Mouse (Mus musculus) fat pad, adult 2 months (tissue): ENCODE measurements around the gene Cdc14b.

Experiments used
- DNase-seq: peaks from one replicate; pipeline ENCODE4 v3.0.0-alpha.2; 2011; ENCODE audit warnings: low read depth, low spot score; ENCODE audit errors: extremely low read depth

The Cdc14b gene

DNA sequence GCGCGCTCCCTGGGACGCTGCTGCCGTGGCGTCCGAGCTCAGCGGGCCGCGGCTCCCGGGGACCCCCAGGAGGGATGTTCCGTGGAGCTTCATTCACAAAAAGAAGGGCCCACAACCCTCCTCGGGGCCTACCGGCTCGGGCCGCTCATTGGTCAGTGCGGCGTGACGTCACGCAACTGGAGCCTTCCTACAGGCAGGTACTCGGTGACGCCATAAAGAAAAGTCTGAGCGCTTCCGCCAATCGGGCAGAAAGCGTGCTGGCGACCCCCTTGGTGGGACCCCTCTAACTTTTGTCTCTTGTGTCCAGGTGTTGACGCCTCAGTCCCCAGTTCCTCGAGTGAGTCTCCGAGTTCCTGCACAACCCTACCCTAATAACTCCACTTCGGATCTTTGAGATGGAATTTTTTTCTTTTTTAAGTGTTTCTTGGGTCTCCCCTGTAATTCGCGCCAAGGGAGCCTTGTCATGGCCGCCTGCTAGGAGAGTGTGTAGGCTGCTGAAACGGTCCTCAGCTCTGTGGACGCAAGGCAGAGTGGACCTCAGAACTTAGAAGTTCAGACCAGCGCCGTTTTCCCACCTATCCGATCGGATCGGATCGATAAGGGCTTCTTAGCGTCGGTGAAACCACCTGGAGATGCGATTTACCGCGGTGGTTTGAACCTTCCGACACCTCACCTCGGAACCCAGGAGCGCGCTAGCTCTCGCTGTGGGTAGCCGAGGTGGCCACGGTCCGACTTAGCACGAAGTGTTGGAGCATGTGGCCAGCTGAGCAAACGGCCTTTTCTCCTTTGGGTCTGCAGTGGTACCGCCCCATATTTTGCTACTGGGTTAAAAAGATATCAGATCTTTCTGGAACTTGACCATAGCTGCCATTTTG, at the start of gene Cdc14b:
TSS of gene Cdc14b (minus strand) at position 412 of the 875 bp plus-strand sequence.
- DNase-seq, result no peak

DNA sequence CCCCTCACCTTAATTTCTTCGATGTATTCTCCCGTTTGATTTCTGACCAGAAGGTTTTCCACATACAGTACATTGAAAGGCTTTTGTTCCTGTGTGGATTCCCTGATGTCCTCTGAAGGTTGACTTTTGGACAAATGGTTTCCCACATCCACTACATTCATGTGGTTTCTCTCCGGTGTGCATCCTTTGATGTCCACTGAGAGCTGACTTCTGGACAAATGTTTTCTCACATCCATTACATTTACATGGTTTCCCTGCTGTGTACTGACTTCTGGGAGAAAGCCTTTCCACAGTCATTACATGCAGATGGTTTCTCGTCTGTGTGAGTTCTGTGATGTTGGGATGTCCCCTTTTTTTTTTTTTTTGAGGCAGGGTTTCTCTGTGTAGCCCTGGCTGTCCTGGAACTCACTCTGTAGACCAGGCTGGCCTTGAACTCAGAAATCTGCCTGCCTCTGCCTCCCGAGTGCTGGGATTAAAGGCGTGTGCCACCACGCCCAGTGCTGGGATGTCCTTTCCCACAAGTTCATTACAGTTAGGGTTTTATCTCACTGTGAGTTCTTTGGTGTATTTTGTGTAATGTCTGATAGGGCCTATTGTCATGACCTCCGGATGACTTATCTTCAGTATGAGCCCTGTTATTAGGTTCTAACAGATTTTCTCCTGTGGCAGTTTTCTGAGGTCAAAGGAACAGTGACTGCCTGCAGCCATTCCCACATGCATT, 47.6 kb upstream of the Cdc14b start:
- DNase-seq, result no peak

DNA sequence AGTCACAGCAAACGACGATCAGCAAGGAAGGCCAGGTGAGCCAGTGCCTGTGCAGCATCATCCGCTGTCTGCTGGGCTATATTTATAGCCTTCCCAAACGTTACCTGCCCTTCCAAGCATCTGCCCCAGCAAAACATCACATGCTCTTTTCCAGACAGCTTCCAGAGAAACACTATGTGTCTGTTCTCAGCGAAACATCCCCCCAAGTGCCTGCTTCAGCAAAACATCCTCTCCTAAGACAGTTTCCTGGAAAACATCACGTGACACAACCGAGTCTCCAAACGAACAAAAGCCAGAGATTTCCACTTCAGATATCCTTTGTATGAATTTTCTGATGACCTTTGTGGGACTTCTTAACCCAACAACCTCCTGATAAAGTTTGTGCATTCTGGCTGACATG, 45.2 kb upstream of the Cdc14b start:
- DNase-seq, result no peak

DNA sequence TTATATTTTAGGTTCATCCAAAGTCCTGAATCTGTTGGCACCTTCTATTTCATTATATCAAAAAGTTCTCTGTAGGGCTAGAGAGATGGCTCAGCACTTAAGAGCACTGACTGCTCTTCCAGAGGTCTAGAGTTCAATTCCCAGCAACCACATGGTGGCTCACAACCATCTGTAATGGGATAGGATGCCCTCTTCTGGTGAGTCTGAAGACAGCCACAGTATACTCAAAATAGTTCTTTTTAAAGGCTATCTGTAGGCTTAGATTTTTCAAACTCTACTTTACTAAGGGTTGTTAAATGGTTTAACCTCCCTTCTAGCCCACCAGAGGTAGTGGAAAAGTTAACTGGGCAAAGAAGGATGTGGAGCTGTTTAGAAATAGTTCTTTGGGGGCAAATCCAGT, 44.7 kb upstream of the Cdc14b start:
- no peak for DNase-seq

DNA sequence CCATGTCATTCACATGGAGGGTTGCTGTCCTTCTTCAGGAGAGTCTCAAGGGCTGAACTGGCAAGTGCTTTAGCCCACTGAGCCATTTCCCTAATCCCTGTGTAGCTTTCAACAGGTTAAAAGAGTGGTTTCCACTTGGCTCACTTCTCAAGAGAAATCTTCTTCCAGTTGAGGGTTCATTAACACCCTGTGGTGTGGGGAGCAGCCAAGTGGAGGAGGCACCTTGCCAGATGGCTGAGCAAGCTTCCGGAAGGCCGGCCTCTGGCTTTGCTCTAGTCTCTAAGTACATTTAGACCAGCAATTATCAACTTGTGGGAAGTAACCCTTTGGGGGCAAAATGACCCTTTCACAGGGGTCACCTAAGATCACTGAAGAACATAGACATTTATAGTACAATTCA, 43.3 kb upstream of the Cdc14b start:
- DNase-seq, result no peak

DNA sequence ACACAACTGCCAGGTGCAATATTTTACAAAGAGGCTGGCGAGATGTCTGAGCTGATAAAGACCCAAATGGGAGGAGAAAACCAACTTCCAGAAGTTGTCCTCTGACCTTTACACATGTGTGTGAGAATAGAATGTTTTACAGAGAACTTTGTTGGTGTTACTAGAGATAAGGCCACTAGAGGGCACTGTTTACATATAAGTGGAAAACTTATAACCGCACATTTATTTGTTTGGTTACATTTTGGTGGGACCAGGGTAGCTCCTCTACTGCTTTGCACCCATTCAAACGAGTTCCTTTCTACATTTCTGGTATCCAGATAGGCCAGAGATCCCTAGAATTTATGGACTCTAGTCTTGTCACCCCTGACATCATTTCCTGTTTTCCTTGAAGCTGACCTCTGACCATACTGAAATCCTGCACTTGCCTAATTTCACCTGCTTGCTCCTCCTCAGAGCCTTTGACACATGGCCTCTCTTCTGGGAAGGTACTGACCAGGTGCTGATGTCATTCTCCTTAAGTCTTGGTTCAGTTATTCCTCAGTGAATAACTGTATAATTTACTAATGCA, 40.5 kb upstream of the Cdc14b start:
- DNase-seq, result no peak

DNA sequence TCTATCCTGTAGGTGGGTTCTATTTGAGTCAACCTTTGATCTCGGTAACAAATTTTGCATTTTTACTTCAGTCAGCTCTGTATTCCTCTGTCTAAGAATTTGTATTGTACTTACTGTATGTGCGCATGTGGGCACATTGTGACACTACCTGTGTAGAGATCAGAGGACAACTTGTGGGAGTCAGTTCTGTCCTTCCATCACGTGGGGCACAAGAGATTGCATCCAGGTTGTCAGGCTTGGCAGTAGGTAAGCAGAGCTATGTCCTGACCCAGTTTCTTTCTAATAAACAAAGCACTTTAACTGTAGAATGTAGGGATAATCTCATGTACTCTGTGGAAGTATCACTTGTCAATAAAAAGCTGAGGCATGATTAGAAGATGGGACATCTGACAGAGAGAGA, 39.0 kb upstream of the Cdc14b start:
- no peak for DNase-seq

DNA sequence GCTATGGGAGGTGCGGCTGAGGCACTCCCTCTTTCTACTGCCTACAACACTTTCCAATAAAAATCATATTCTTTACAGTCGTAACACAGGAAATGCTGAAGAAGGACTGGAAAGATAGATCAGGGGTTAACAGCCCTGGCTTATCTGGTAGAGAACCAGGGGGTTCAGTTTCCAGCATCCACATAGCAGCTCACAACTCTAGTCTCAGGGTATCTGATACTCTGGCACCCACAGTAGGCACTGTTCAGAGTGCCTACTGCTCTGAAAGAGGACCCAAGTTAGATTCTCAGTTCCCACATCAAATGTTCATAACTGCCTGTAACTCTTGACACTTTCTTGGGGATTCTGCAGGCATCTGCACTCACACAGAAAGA, 37.8 kb upstream of the Cdc14b start:
- DNase-seq, result no peak

DNA sequence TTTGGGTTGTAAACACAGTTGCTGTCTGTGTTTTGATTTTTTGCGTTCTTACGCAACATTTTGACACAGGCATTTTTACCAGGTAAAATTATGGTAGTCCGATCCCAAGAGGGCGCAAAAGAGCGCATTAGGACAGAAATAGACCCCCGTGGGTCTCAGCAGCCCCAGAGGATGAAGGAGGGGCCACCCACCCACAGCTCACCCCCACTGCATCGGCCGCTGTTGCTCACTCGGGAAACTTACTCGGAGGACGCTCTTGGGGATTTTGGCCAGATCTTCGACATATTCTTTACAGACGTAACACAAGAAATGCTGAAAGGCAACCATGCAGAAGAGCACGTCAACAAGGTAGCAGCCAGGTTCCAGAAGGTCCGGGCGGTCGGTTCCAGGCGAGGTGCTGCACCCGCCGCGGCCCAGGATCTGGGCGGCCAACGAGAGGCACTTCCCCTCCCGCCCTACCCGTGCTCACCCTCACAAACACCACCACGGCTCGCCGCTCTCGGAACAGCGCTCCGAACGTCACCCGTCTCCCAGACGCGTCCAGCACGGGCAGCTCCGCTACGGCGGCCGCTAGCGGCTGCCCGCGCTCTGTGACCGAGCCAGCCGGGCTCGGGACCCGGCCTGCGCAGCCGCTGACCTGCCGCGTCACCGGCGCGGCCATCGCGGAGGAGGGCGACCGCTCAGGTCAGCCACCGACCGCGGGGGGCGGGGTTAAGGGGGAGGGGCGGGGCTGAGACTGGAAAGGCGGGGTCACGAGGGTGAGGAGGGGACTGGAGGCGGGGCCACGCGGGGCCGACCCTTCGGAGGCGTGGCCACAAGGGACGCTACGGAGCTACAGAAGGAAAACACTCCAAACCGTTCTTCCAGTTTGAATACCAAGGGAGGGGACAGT, 37.2 kb upstream of the Cdc14b start, which contains the start of gene Aaed1:
TSS of gene Aaed1 (minus strand) at position 687 of the 892 bp plus-strand sequence.
- DNase-seq, result no peak

DNA sequence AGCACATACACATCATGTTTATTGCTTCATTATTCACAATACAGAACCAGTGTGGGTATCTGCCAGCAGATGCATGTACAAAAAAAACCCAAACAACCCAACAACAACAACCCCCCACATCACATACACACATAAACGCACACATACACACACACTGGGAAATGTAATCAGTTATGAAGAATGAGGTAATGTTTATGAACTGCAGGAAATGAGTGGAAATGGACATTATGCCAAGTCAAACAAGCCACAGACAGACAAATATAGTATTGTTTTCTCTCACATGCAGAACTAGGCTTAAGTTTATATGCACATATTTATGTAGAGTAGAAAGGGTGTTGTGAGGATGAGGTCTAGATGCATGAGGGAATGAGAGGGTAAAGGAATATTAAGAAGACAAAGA, 36.2 kb upstream of the Cdc14b start:
- no peak for DNase-seq

DNA sequence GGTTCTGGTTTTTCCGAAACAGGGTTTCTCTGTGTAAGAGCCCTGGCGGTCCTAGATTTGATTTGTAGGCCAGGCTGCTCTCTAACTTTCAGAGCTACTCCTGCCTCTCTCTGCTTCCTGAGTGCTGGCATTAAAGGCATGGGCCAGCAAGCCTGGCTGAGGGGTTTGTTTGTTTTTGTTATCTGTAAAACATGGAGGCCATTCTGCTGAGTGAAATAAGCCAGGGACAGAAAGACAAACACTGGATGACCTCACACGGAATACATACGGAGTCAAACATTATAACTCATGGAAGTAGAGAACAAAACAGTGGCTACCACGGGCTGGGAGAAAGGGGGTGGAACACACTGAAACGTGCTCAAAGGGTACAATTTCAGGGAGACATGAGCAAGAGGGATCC, 35.5 kb upstream of the Cdc14b start:
- DNase-seq, result no peak

DNA sequence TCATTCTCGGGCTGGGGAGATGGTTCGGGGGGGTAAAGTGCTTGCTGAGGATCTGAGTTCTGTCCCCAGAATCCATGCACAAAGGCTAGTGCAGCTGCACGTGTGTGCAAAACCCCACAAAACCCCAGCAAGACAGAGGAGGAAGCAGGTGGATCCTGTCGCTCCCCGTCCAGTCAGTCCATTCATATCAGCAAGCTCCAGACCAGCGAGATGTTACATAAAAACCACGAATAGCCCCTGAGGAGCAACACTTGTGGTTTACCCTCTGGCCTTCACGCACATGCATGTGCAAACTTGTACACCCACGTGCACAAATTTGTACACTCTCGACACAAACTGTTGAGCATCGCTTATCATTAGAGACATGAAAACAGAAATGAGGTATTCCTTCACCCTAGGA, 34.8 kb upstream of the Cdc14b start:
- no peak for DNase-seq

DNA sequence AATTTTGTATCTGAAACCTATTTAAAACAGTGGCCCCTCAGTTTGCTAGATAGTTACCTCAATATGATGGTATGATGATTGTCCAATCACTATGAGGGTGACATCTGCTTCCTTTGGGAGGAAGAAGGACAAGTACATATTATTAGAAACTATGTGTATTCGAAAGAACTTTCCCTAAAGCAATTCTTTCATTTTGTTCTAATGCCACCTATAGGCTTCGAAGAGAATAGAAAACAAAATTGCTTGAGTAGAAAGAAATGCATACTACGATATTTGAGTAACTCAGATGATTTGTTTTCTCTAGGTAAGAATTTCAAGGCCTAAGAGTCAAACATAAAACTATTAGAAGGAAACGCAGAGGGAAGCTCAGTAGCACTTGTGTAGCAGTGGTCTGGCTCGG, 33.9 kb upstream of the Cdc14b start:
- DNase-seq, result no peak

DNA sequence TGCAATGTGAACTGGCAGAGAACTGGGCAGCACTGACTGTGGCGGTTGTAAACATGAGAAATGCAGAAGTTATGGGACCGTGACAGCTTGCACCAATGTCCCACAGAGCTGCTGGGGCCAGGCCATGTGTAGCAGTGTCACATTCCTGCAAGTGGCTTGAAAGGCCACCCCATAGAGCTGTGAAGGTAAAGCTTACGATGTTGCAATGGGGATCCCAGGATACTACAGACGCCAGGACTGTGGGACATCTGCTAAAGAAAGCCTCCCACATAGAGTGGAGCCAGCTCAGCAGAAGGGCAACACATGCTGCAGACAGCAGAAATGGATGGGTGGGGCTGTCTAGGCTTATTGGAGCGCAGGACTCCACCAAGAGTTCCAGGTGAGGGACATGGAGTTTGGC, 32.4 kb upstream of the Cdc14b start:
- no peak for DNase-seq

DNA sequence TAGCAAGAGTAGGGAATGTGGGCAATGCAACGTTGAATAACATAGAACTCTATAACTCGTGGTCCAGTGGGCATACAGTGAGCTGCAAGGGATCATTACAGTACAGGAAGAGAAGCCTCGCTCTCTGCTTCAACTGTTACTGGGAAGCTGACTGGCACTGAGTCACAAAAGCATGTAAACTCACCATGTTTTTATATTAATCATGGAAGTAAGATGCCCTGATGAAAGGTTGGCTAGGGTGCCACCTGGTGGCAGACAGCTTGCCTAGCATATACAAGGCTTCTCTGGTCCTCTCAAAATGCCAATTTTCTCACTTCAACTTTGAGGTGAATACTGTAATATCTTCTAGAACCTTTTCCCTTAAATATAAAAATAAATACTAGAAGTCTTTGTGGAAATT, 31.0 kb upstream of the Cdc14b start:
- no peak for DNase-seq

DNA sequence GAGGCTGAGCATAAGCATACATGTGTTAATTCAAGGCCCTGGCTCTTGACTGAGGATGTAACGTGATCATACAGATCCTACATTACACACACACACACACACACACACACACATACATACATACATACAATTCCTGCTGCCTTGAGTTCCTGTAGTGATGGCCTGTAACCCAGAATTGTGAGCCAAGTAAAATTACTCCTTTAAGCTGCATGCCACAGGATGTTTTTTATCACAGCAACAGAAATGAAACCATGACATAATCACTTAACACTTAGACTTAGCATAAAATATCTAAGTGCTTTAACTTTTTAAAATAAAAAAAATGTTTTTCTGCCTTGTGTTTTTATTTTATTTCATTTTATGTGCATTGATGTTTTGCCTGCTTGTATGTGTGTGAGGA, 24.0 kb upstream of the Cdc14b start:
- DNase-seq, result no peak

DNA sequence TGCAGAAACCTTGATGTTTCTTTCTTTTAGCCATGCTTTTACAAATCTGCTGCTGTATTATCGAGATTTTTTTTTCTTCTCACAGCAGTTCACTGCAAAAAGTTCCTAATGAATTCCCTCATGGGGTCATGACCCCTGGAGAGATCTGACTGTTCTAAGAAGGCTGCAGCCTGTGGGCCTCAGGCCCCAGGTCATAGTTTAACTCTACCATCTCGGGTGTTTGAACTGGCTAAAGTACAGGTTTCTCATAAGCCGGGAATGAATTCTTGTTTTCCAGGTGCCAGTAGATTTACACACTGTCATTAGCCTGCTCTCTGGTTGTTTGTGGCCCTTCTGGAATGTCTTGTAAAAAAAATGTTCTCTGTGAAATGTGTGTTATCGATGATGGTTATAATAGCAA, 11.7 kb upstream of the Cdc14b start:
- DNase-seq, result no peak

DNA sequence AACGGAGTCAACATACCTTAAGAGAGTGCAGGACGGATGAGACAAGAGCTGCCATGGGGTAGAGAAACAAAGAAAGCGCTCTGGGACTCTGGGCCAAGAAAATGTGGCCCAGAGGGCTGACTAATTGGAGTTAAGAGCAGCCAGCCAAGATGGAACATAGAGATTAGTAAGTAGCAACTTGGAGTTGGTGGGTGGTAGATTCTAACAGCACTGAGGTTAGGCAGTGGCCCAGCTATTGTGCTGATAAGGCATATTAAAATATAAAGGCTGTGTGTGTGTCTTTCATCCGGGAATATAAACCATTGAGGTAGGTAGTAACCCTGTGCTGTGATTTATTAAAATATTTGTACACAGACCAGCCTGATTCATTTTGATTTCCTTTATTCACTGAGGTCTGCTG, 11.2 kb upstream of the Cdc14b start:
- DNase-seq, result no peak

DNA sequence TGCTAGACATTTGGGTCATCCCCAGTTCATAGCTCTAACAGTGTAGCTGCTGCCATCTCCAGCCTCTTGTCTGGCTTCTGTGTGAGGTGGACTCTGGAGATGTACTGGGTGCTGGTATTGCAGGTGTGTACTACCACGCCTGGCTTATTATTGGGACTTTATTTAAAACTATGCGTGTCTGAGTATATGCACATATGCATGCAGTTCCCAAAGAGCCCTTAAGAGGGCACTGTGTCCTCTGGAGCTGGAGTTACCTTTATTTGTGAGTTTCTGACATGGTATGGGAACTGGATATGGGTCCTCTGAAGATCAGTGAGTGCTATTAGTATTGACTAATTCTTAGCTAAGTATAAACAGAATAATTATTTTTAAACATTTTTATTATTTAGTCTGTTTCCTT, 9.6 kb upstream of the Cdc14b start:
- DNase-seq, result no peak

DNA sequence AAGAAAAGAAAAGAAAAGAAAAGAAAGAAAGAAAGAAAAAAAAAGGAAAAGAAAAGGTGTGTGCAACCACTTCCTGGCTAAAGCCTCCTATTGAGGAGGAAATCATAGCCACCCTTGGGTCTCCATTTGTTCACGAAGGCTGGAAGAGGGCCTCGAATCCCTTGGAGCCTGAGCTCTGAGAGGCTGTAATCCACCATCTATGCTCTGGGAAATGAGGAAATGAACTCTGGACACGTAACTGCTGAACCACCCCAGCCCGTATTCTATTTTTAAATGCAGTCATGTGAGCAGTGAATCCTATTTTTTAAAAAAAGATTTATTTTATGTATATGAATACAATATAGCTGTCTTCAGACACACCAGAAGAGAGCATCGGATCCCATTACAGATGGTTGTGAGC, 5.8 kb upstream of the Cdc14b start:
- DNase-seq, result no peak

DNA sequence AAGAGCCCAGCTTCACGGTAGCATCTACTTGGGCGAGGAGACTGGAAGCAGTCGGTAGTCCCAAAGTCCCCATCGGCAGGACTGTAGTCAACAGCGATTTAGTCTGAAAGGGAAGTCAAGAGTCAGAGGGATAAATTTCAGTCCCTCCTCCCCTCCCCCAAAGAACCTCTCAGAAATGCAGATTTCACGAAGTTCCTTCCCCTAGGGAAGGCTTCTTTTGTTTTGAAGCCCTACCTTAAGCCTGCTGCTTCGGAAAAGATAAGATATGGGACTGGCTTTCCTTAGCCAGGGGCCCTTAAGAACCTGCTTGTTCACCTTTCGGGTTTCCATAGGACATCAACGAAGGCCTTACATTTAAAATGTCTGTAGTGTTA, 651 bp upstream of the Cdc14b start:
- no peak for DNase-seq
